Mouse (Mus musculus) intestine, embryonic 14.5 days (tissue): ENCODE measurements at regions not wholly inside any gene's neighbourhood (a gene's known extent, or its start where the extent isn't known, plus 50 kb on each side); places are given as distances from the start of the nearest gene placed in this dataset. TPM values are rescaled to one million over a fixed set of nuclear protein-coding genes. Genes with fewer than 3 reads are reported as not detected.

Source experiments
- ATAC-seq: fragments of 200-750 bp; cut with Nextera tagmentation; replicated peaks from 2 replicates; pipeline ENCODE4 v1.8.0; 2017; ENCODE audit warnings: low read depth, moderate number of reproducible peaks, moderate TSS enrichment, moderate library complexity; ENCODE audit not compliant: low FRiP score, low TSS enrichment
- DNase-seq: peaks from one replicate; pipeline ENCODE4 v3.0.0-alpha.2; 2018; ENCODE audit warnings: low spot score
- H3K27ac ChIP-seq: fragments of 300-500 bp; sonication (generic); 2 replicates; pipeline ENCODE4 v1.5.1; 2014; ENCODE audit warnings: low read depth, mild to moderate bottlenecking, control low read depth
- H3K27me3 ChIP-seq: fragments of 300-500 bp; sonication (generic); replicated peaks from 2 replicates; pipeline ENCODE4 v1.6.1; 2014; ENCODE audit warnings: low read length, control low read depth; ENCODE audit not compliant: control insufficient read depth, insufficient read depth
- H3K36me3 ChIP-seq: fragments of 300-500 bp; sonication (generic); 2 replicates; pipeline ENCODE4 v1.6.1; 2014; ENCODE audit warnings: low read length, control low read depth; ENCODE audit not compliant: control insufficient read depth, insufficient read depth
- H3K4me1 ChIP-seq: fragments of 300-500 bp; sonication (generic); replicated peaks from 2 replicates; pipeline ENCODE4 v1.6.1; 2014; ENCODE audit warnings: low read length, control low read depth, mixed read lengths; ENCODE audit not compliant: control insufficient read depth, insufficient read depth
- H3K4me2 ChIP-seq: fragments of 300-500 bp; sonication (generic); 2 replicates; pipeline ENCODE4 v1.6.1; 2014; ENCODE audit warnings: low read length
- H3K4me3 ChIP-seq: fragments of 300-500 bp; sonication (generic); 2 replicates; pipeline ENCODE4 v1.5.1; 2014; ENCODE audit warnings: low read depth, low read length, control low read depth, mixed read lengths
- H3K9ac ChIP-seq: fragments of 300-500 bp; sonication (generic); 2 replicates; pipeline ENCODE4 v1.6.1; 2014; ENCODE audit warnings: mild to moderate bottlenecking, low read length
- H3K9me3 ChIP-seq: fragments of 300-500 bp; sonication (generic); 2 replicates; pipeline ENCODE4 v1.6.1; 2016; ENCODE audit warnings: low read length, control low read depth; ENCODE audit not compliant: control insufficient read depth
- WGBS: fragments of 180-500 bp; shearing (Covaris S2); extraction: QIAGEN DNeasy Blood & Tissue Kit; methylation state at CpG from one replicate; pipeline ENCODE4 v1.1.7; 2014; 5-methylcytosine and 5-hydroxymethylcytosine counted together
- microRNA-seq: library from miRNA; unstranded; fragments of <30 nt; microRNA quantifications from one replicate; pipeline ENCODE4, GENCODE M21; 2016

DNA sequence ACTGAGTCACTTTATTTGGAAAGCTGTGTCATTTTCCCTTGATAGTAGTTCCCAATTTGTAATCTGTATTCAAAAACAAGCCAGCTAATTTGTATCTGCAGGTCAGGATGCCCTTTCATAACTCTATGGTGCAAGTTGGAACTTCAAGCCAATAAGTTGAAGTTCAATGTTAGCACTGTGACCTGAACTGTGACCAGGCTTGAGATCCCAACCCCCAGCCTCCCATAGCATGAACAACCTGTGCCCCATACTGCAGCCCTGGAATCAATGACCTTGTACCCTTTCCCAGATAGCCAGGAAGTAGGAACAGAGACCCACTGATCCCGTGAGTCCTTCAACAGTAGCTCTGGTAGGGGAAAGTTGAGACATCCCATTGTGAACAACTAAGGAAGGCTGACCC, 52.5 kb upstream of the Gm9747 start:
- H3K27me3 ChIP-seq, result no peaks in the 10 kb centered on the region
- 88% methylated on average over 1 of the region's 1 CpGs for WGBS

More for the DNA sequence above, 52.5 kb upstream of the Gm9747 start:
- Histone ChIP-seq H3K4me2 (no peak overlapping the region), H3K4me1 (no peaks in the 10 kb centered on the region), H3K36me3 (no peaks in the 10 kb centered on the region), H3K4me3 (no peak overlapping the region), H3K27ac (no peak overlapping the region), H3K9me3 (no peaks in the 10 kb centered on the region), H3K9ac (no peak overlapping the region)
- no peak for ATAC-seq
- no peak for DNase-seq

Small RNAs in the stretch of these regions (microRNA-seq; reads per million reads assigned to microRNA genes)
- not detected for gene Mir6344
